Mouse (Mus musculus) urinary bladder, postnatal 25 days (tissue): ENCODE results near the gene Gm15023.
"Not testable (repeated sequence)": the region's sequence is repeated elsewhere in the genome, so short reads cannot be mapped to it uniquely, and the experiment has no call there.

Experiments used
- DNase-seq: peaks from one replicate; pipeline ENCODE4 v3.0.0; 2022; ENCODE audit warnings: low spot score

The Gm15023 gene

DNA sequence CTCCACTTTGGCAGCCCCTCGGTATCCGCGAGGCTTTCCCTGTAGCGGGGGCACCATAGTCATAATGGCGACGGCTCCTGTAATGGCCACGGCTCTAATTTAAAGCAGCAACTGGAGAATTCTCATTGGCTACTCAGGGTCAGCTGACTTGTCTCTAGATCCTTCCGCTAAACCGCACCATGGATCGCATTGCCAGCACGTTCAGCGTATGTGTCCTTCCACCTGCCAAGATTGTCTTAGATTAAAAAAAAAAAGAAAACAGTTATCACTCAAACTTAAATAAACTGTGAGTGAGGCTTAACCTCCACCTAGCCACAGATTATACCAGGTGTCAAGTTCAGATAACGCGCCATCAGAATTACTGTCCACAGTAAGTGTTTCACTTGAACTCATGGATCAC, at the start of gene Gm15023:
Gene Gm15023 (minus strand): TSS at position 101 of the 400 bp plus-strand sequence.
- not testable (repeated sequence) for DNase-seq

DNA sequence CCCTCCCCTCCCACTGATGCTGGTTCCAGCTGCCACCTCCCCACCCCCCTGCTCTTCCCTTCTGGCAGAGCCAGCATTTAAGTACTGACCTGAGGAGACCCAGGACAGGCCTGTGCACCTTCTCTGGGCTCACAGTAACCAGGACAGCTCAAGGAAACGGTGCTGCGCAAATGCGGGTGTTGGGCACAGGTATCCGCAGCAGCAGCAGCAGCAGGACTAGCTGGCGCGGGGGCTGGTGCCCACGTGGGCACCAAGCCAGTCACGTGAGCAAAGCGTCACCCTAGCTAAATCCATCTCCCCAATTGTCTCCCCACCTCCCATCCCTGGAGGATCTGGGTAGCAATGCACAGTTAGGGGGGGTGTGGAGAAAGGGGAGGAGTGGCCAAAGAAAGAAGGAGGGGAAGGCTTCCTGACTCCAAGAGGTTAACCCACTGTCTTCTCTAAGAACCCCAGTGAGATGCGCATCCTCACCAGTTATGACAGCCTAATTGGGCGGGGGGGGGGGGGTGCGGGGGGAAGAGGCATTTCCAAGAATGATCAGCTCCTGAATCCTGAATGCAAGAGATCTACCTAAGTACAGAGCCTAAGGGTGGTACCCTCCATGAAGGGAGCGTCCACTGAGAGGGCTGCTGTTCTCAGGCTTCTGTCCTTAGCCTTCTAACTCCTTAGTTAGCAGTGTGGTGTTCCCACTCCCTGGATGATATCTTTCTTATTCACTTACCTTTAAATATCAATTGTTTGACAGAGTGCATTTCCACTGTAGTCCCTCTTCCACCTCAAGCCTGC, 33.2 kb upstream of the Gm15023 start, which contains the start of gene Tceal6:
Gene Tceal6 (minus strand): TSS at position 252 of the 786 bp plus-strand sequence.
- no peak for DNase-seq

DNA sequence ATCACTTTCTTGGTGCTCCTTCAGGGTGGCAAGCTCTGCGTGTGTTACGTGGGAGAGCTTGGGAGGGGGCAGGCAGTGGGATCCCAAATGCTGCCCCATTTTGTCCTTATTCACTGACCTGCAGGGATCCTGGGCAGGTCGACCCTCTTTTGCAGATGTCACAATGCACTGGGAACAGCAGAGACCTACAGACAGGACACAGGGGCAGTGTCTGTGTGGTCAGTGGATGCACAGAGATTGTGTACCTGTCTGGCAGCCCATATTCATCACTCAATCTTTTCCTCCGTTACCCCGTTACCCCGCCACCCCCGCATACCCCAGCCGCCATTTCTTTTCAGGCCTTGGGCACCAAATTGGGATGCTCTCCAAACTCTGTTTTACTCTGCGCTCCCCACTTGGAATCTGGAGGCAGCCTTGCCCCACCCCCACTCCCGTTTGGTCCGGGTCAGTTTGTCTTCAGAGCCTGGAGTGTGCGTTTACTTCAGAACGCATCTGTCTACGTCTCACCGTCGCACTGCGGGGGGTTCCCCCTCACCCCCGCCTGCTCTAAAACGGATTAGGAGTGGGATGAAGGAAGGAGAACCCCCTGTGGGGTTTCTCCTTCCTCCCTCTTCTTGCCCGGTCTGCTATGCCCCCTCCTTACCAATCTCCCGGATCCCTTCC, 32.5 kb upstream of the Gm15023 start:
- not testable (repeated sequence) for DNase-seq

DNA sequence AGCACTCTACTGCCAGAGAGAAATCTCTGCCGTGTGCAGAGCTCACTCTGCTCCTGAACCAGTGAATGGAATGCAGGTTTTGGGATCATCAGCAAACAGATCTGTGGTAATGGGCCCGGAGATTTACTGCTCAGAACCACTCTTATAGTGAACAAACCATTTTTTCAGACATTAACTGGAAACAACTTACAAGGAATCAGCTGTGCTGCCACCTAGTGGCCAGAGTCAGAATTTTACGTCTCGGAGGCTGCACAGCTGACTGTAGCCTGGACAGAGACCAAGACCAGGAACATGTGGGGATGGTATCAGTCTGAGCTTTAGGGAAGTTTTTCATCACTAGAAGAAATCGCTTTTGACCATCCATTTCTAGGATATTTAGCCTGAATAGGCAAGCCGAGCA, 12.5 kb upstream of the Gm15023 start:
- DNase-seq: not testable (repeated sequence)

DNA sequence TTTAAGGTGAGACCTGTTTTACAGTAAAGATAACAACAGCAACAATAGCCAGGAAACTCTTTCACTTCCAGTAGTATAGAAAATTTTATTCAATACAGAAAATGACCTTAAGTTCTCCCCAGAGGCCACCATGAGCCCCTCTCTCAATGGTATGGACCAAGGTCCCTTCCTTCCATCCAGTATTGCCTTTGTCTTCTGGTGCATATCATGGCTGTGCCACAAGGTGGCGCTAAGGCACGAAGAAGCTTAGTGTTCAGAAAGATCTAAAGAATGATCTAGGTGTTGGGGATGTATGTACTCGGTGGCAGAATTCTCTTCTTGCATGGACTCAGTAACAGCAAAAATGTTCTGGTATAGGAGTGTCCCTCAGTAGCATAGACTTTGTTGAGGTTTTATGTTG, 11.2 kb upstream of the Gm15023 start:
- not testable (repeated sequence) for DNase-seq
